Mouse (Mus musculus) left cerebral cortex, postnatal 36 days (tissue): Measurements from ENCODE around the gene Zfp341. TPM values are rescaled to one million over a fixed set of nuclear protein-coding genes. Genes with fewer than 3 reads are reported as not detected.

Source experiments
- DNase-seq, 2 experiments: peaks; one replicate each; pipeline ENCODE4 v3.0.0; 2021 to 2022; ENCODE audit warnings: low spot score in 2 of 2, mixed read lengths in 1 of 2
- intact Hi-C: fragments of 180-260 bp; cut with DNase I; formaldehyde crosslinking; loops from one replicate; pipeline ENCODE4 v1.15.1; 2025
- total RNA-seq, 2 experiments: library from RNA; stranded (reverse); gene quantifications; 2 replicates each; pipeline ENCODE4 v1.2.3; 2021

Gene Zfp341
- total RNA-seq, 2 experiments from 2014 or later: 11.8 to 12.9 TPM

DNA sequence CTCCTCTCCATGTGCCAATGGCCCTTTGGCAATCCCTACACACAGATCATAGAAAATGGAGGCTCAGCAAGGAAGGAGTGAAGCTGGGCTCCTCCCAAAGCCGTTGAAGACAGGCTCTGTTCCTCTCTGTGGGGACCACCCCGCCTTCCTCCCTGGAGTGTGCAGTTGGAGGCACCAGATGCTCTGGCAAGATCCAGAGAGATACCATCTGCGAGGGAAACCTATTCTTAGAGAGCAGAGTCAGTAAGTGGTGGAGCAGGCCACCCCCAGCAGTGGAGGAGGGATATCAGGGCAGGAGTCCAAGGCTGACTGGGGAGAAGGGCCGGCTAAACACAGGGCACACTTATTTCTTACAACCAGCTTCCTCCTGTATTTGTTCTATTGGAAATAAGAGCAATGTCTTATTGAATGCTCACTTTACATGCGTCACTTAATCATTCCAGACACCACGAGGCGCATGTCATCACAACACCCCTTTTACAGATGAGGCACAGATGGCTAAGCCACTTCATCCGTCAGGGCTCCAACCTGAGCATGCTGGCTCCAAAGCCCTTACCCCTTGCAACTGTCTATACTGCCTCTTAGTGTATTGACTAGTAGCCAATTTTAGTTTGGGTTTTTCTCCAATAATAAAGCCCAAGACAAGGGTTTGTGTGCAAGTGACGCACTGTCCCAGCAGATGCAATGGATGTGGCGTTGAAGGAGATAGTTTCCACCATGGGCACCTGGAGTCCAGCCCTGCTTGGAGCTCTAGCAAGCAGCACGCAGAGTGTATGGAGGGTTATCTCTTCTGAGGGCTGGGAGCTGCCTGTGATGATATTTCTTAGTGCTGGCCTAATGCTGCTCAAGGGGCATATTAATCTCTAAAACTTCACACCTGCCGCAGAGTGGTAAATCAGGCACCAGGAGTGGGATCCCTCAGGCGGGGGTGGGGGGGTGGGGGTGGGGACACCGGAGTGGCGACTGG is 28.9 kb upstream of the Zfp341 start:
- intact Hi-C loops: loop anchor here (1.0 to 2.0 kb wide), 2 partner anchors 27 to 29 kb away; partner anchors contain the start of genes 4930519P11Rik and Zfp341
- DNase-seq: peak; percentile 92 to 94

DNA sequence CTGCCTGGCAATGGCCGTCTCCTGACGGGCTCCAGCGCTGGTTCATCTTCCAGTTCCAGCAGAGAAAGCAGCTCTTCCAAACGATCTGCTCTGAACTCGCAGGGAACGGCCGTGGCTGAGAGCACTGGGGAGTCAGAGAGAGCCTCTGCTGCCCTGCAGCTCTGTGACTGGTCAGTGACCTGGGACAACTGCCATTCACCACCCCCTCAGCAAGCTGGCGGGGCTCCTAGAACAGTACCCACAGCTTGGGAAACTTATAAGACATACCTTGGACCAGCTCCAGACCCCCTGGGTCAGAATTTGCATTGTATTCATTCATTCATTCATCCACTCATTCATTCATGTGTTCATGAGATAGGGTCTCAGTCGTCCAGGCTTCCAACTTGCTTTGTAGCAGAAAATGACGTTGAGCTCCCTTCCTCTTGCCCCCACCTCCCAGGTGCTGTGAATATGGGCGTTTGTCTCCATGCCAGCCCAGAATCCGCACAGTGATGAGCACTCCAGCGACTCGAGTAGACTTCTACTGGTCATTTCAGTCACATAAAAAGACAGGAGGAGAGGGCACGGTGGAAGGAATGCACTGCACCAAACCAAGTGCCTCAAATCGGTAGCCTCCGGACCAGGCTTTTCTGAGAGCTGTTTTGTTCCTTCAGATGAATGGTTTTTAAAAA is 28.0 kb upstream of the Zfp341 start:
- DNase-seq: no peak
- intact Hi-C loops: loop anchor here (1.0 to 2.0 kb wide), 2 partner anchors 28 kb away; partner anchors contain the start of genes 4930519P11Rik and Zfp341

DNA sequence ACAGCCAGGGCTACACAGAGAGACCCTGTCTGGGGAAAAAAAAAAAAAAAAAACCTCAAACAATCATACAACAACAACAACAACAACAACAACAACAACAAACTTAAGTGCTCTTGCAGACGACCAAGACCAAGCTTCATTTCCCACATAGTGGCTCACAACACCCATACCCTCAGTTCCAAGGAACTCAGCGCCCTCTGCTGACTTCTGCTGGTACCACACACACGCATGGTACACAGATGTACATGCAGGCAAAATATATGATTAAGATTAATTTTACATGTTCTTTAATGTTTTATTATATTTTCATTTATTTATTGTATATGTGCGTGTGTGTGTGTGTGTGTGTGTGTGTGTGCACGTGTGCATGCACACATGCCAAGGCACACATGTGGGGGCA is 26.7 kb upstream of the Zfp341 start:
- intact Hi-C loops: no loop called here

DNA sequence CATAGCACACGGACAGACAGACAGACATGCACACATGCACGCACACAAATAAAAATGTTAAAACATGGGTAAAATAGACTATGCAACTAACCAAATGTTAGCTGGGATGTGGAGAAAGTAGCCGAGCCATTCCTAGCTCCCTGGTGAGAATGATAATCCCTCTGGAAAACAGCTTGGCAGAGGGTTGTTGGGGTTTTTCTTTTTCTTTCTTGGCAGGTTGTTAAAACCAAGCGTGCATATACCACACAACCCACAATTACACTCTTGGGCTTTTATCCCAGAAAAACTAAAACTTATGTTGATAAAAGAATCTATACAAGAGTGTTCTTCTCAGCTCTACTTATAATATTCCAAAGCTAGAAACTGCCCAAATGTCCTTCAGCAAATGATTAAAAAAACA is 24.0 kb upstream of the Zfp341 start:
- DNase-seq: no peak
- intact Hi-C loops: no loop called here

More for the DNA sequence above, 26.7 kb upstream of the Zfp341 start:
- no peak for DNase-seq

DNA sequence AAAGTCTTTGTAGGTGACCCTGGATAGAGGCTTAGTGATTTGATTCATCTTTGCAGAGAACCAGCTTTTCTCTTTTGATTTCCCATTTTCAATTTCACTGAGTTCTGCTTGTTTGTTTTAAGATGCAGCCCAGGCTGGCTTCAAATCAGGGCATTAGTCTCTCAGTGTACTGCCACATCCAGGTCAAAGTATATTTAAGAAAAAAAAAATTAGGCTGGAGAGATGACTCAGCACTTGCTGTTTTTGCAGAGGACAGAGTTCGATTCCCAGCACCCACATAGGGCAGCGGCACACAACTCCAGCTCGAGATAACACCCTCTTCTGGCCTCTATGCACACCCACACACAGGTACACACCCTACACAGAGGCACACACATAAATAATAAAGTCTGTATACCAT is 21.9 kb upstream of the Zfp341 start:
- intact Hi-C loops: no loop called here
- DNase-seq: no peak

DNA sequence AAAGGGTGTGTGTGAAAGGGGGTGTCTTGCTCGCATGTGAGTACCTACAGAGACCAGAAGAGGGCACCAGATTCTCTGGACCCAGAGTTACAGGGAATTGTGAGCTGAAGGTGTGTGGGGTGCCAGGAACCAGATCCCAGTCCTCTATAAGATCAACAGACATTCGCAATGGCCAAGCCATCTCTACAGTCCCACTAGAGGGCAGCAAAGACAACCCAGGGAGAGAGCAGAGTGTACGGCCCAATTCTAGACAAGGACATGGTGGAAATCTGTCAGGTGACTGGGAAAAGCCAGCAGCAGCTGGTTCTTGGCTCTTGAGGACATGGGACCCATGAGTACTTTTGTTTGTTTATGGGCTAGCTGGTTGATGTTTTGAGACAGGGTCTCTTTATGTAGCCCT is 20.1 kb upstream of the Zfp341 start:
- intact Hi-C loops: no loop called here
- DNase-seq: no peak

DNA sequence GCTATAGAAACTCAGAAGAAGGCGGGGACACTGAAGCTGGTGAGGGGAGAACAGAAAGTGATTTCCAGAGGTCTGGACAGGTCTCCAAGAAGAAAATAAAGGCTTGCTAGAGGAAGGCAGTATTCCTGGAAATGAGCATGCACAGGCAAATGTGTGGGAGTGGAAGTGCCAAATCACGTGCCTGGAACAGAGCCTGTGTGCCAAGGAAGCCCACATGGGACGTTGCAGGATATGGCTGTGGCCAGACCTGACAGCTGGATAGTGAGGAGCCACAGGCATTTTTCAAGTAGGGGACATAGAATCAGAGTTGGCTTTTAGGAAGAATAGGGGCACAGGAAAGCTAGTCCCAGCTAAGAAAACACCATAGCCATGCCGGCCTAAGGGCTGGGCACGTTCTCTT is 17.3 kb upstream of the Zfp341 start:
- intact Hi-C loops: no loop called here
- peak in 1 of 2 experiments; percentile 37 for DNase-seq

DNA sequence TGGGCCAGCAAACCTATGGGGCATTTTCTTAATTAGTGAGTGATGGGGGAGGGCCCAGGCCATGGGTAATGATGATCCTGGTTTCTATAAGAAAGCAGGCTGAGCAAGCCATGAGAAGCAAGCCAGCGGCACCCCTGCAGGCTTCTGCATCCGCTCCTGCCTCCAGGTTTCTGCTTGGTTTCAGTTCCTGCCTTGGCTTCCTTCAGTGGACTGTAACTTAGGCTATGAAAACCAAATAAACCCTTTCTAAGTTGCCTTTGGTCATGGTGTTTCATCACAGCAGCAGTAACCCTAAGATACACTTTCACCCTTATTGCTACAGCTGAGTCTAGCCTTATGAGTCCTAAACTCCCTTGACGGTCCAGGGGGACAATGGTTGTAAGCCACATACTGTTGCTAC is 15.7 kb upstream of the Zfp341 start:
- intact Hi-C loops: no loop called here
- no peak for DNase-seq

DNA sequence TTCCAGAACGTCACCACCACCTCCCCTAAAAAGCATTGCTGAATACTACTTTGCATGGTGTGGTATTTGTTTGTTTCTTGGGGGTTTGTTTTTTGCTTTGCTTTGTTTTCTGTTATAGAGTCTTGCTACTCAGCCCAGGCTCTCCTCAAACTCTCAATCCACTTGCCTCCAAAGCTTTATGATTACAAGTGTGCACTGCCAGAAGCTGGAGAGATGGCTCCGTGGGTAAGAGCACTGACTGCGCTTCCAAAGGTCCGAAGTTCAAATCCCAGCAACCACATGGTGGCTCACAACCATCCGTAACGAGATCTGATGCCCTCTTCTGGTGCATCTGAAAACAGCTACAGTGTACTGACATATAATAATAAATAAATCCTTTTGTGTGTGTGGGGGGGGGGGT is 12.5 kb upstream of the Zfp341 start:
- intact Hi-C loops: no loop called here
- DNase-seq: no peak

DNA sequence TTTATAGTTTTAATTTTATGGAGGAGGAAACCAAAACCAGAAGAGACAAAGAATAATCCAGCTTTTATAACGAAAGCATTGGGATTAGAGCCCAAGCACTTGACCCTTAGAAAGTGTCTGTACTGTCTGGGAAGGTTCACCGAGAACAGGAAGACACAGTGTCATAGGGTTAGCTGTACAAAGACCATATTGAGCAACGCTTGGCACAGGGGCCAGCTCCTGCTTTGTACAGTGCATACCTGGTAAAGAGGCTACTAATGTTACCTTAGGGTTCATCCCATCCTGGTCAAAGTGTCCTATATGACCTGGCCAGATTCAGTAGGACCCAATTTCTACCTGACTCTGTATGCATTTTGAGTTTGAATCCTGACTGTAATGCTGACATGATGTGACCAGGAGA is 11.8 kb upstream of the Zfp341 start:
- DNase-seq: no peak
- intact Hi-C loops: no loop called here

DNA sequence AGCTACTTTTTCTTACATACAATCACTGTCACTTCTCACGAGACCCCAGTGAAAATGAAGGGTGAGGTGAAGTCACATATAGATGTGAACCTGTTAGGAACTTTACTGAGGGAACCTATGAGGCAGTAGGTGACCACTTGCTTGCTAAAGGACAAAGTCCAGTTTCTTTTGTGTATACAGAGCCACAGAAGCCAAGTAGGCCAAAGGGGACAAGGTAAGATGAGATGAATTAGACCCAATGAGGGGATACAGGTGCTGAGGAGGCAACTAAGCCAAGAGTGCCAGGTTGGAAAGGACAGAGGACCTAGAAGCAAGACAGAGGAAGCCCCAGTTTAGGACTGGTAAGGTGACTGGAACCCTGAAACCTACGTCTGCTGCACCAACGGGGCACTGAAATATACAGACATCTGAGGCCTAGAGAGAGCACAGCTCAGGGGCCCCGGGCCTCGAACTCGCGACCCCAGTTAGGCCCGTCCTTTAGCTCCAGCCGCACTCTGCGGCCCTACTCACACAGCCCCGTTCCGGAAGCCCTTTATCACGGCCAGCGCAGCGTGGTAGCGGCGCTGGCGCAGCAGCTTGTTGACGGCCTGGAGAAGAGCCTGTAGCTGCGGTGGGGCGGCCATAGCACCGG is 10.0 kb upstream of the Zfp341 start:
- no peak for DNase-seq
- intact Hi-C loops: no loop called here

DNA sequence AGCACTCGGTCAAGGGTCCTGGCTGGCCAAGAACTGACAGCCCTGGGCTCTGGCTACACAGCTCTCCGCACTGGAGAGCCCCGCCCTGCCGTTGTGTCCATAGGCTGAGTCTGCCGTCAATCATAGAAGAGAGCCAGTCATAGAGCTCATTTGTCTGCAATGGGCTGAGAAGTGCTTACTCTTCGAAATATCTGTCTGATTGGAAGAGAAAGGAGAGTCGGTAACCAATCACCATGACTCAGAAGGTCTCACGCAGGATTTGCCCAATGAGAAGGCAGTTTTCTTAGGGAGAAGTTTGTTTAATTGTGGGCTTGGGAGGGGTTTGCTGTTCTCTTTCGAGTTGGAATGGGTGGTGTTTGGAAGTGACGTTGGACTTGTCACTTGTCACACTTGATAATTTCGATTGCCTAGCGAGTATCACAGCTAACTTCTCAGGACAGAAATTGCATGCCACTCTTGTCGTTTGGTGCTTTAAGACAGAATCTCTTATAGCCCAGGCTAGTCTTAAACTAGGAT is 9.4 kb upstream of the Zfp341 start, which contains the start of gene Pxmp4:
Gene Pxmp4, minus strand, starts transcription at position 71 of the 516 bp plus-strand sequence.
- intact Hi-C loops: no loop called here
- DNase-seq: peak; percentile 98 to 99

DNA sequence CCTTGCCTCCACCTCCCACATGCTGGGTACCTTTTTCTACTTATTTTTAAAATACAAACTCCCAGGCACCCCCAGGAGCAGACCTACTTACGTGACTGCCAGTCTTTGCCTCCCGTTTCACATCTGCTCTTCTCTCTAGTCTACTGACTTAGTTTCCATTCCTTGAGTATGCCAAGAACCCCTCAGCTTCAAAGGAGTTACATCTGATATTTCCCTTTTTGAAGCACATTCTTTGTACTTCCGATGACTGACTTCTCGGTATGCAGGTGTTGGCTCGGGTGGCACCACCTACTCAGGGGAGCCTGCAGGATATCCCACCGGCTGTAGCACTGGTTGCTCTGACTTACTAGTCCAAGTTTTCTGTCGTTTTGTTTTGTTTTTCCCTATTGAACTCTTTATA is 8.9 kb upstream of the Zfp341 start:
- intact Hi-C loops: no loop called here
- DNase-seq: no peak

DNA sequence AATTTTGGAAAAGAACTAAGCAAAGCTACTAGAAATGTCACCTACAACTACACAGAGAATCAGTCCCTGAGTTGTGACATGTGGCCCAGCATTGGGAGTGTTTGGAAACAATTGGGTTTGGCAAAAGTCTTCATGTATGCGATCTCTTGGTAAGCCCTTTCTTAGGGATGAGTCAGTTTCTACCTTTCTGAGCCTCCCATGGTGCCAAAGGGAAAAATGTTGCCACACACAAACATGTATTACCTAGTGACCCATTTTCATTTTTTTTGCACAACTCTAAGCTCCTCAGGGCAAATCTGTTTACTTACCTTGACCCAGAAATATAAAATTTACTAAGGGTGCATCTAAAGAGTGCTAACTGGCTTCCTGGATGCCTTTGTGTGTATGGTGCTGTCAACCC is 6.1 kb upstream of the Zfp341 start:
- intact Hi-C loops: no loop called here
- DNase-seq: no peak

DNA sequence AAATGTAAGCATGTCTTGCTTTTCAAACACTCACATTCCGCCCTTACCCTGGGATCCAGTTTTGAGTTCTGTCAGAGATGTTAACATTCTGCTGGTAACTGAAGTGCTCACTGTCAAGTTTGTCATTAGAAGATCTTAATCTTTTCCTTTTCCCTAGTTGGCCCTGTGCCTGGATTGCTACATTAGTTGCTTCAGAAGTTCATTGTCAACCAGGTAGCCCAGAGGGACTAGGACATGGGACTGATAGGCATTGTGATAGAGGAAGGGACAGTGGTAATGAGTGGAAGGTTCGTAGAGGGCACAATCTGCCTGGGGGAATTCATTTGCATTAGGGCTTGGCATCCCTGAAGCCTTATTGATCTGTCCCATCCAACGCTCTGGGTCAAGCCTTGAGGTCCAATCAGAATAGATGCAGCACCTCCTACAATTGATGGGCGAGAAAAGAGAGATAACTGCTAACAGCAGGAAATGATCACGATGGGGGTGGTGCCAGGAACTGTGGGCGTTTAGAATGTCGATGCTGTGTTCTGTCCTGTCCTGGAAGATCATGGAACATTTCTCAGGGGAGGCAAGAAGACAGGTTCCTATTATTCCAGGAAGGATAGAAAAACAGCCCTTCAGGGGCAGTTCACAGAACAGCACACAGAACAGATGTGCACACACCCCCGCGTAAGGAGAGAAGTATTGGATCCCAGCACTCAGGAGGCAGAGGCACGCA is 3.9 kb upstream of the Zfp341 start:
- intact Hi-C loops: no loop called here
- DNase-seq: no peak

DNA sequence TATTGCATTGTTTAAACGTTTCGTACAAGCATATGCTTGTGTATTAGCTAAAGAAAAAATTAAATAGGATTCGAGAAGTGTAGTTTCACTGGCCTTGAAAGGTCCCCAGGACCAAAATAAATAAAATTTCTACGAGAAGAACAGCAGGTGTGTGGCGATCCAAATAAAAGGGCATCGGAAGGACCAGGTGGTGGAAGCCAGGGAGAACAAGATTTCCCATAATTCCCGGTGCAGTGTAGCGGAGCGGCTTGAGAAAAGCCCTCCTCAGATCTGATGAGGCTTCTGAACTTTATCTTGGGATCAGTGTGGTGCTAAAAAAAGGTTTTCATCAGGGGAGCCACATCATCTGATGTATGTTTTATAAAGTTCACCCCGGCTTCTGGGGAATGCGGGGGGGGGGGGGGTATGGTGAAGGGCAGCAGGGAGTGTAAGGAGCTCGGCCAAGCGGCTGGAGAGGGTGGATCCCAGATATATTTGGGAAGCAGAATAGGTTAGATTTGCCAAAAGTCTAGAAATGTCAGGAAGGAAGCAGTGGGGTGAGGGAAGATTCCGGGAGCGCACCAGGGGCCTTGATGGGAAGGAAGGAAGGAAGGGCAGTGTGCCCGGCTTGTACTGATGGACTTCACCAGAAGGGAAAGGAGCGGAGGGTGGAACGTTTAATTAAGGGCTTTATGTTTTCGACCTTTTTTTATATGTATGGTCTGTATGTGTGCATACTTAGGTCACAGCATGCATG is 1.9 kb downstream of the Zfp341 start:
- no peak for DNase-seq

DNA sequence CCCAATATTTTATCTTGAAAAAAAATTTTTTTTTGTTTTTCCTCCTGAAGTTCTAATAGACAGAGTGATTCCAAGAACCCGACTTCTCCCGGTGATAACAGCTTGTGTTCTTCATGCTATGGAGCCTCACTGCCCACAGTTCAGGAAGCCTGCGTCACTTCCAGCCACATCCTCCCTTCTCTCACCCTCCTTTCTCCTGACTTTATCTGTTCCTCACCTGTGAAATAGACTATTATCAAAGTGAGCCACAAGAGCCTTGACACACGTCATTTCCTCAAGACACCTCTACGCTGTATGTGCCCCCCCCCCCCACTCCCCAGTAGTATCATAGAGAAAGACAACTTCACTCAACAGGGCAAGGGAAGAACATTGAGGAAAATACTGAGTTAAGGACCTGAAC is 2.6 kb downstream of the Zfp341 start:
- intact Hi-C loops: no loop called here

More for the DNA sequence above, 1.9 kb downstream of the Zfp341 start:
- intact Hi-C loops: loop anchor here (5.0 kb wide), 1 partner anchor 203 kb away; no protein-coding TSS in a partner anchor

DNA sequence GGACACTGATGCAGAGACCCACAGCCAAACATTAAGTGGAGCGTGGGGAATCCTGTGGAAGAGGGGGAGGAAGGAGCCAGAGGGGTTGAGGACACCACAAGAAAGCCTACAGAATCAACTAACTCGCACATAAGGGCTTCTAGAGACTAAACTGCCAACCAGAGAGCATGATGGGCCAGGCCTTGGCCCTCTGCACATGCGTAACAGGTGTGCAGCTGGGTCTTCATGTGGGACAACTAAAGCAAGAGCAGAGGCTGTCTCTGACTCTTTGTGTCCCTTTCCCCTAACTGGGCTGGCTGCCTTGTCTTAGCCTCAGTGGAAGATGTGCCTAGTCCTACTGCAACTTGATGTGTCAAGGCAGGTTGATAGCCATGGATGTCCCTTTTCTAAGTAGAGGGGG is 4.0 kb downstream of the Zfp341 start:
- intact Hi-C loops: no loop called here
- no peak for DNase-seq

More for the DNA sequence above, 2.6 kb downstream of the Zfp341 start:
- no peak for DNase-seq

DNA sequence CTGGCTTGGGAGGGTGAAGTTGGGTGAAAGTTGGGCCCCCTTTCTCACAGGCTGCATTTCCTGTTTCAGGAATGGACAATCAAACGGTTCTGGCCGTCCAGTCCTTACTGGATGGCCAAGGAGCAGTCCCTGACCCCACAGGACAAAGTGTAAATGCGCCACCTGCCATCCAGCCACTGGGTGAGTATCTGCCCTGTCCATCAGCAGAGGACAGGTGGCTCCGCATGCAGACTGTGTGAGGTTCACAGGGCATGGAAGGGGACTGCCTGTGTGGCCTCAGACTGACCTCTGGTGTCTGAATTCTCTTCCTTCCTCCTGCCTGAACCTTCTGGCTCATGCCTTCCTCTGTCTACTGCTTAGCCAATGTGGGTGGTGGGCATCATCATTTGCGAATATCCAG is 8.6 kb downstream of the Zfp341 start:
- no peak for DNase-seq
- intact Hi-C loops: no loop called here
